Mouse (Mus musculus) layer of hippocampus, postnatal 25 days (tissue): Measurements from ENCODE around the gene Ncf1. TPM values are rescaled to one million over a fixed set of nuclear protein-coding genes. Genes with fewer than 3 reads are reported as not detected.
A peak's percentile ranks its signal among the peaks of the same experiment; 100 is the strongest.

Experiments
- DNase-seq, 2 experiments: peaks; one replicate each; pipeline ENCODE4 v3.0.0; 2022; ENCODE audit warnings: mixed read lengths in 2 of 2, low spot score in 1 of 2; ENCODE audit errors: extremely low spot score in 1 of 2
- total RNA-seq, 2 experiments: library from RNA; stranded (reverse); gene quantifications; 2 replicates each; pipeline ENCODE4 v1.2.3; 2021

Ncf1 gene
- total RNA-seq = 1 to 10 TPM; 5.5 to 7.8 TPM

- DNase-seq = no peak
Observed at GRCm38 (mm10) chr5:134229391-134229790, at the start of gene Ncf1. Ncf1 (minus strand) TSS chr5:134229625.

DNA sequence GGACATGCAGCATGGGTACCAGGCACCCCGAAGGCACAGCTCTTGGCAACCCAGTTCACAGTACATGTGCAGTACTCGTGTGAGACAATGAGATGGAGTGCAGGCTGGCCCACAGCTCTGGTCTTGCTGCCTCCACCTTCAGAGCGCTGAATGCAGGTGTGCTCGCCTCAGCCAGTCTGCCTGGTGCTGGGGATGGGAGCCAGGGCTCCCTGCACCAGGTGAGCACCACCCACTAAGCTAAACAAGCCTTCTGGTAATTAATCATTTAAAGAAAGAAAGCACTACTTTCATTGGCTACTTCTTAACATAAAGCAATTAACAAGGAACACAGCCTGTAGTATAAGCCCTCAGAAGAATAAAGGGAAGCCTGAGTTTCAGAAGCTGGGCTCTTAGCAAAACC lies 47.7 kb upstream of the Ncf1 start:
- DNase-seq = no peak

DNA sequence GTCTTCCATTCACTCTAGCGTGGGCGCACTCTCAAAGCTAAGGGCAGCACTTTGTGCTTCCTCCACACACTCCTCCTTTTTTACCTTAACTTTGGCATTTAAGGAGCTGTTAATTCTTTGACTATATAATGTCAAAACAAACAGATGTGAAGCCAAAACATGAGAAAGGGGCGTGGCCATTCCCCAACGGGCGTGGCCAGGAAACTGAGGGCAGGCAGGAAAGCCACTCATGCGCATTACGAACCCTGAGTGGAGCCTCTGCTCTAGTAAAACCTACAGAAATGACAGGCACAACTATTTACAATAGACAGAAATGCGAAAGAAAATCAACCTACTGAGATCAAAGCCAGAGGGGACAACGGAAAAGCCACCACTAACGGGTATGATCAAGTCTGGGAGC lies 46.1 kb upstream of the Ncf1 start:
- DNase-seq = no peak

- peak in 1 of 2 experiments; percentile 25 for DNase-seq
Observed at GRCm38 (mm10) chr5:134275021-134275420, 45.6 kb upstream of the Ncf1 start.

- no peak for DNase-seq
Observed at GRCm38 (mm10) chr5:134273761-134274160, 44.3 kb upstream of the Ncf1 start.

GRCm38 (mm10) chr5:134272761-134273160 lies 43.3 kb upstream of the Ncf1 start:
- DNase-seq = no peak

DNA sequence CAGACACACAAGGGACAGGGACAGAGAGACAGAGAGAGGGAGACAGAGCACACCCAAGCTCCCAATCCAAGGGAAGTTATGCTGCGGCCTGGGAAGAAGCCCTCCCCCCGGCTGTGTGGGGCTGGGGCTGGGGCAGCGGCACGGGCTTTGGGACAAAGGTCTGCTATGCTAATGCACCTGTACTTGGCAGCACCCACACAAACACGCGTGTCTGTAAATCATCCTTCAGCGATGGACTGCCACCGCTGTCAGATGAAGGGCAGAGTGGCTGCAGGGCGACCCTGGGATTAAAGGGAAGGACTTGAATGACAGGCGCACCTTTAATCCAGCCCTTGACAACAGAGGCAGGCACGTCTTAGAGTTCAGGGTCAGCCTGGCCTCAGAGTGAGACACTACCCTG lies 42.0 kb upstream of the Ncf1 start:
- no peak for DNase-seq

DNA sequence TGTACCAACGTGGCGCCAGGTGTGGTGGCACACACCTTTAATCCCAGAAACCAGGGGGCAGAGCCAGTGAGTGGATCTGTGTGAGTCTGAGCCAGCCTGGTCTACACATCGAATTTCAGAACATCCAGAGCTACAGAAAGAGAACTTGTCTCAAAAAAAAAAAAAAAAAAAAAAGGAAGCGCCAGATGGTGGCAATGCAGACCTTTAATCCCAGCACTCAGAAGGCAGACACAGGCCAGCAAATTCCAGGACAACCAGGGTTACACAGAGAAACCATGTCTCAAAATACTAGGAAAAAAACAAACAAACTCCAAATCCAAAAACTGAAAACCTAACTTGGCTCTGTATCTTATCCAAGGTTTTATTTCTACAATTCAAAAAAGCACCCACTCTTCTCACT lies 41.1 kb upstream of the Ncf1 start:
- DNase-seq = no peak

- no peak for DNase-seq
Observed at GRCm38 (mm10) chr5:134269751-134270150, 40.3 kb upstream of the Ncf1 start.

DNA sequence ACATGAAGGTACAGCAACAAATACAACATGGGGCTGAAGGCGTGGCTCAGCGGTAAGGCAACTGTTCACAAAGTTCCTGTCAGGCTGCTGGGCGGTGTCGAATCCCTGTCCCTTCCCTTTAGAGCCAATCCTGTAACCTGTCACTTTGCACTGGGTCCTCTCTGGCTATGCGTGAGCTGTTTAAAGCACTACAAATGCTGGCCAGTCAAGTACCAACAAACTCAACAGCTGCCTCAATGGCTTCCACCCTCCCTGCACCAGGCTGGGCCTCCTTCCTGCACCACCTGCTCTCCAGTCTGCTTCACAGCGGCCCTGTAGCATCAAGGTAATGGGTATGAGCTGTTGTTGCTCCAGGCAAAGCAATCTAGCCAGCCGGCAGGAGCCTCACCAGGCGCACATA lies 39.3 kb upstream of the Ncf1 start:
- DNase-seq = no peak

DNA sequence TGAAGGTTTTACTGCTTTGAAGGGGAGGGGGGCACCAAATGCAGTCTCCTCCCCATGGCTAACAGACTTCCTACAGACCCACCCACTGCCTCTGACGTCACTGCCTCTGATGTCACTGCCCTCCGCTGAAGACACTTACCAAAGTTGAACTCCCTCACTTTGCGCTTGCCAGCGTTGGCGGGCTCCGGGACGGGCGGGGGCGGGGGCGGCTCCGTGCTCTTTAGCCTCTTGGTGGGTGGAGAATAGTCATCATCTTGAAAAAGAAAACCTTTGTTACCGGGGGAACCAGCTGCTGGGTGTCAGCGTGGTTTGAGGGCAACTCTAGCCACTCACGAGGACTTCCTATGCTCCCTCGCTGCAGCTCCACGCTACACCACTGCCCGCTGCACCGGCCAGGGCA lies 37.0 kb upstream of the Ncf1 start:
- DNase-seq = no peak

- no peak for DNase-seq
Observed at GRCm38 (mm10) chr5:134265890-134266289, 36.5 kb upstream of the Ncf1 start.

GRCm38 (mm10) chr5:134260001-134260636 lies 30.7 kb upstream of the Ncf1 start:
- no peak for DNase-seq

DNA sequence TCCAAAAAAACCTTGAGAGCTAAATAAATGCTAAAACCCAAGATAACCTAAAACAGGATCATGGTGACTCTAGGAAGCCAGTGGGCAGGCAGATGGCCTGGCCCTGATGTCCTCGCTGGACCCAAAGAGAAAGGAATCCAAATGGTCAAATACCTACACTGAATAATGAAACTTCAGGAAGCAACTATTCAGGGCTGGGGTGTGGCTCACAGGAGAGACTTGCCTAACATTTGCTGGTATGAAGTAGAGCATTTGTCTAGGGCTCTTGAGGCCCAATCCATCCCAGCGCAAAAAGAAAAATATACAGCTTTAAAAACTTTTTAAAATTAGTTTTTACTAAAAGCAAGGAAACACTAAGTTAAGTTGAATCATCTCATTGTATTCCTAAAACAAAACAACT lies 29.5 kb upstream of the Ncf1 start:
- no peak for DNase-seq

DNA sequence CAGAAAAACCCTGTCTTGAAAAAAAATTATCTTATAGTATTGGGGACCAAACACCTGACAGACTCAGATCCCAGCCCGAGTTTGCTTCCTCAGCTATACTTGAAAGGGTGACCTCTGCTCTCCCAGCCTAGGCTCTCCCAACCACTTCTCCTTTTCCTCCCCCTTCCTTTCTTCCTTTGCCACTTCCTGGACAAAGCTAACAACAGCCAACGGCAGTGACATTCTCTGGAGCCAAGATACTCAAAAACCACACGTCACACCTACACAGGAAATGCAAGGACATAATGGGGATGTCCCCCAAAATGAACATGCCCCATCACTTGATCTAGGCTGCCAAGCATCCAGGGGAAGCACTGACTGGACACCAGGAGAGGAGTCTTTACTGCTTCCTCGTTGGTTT lies 29.0 kb upstream of the Ncf1 start:
- no peak for DNase-seq

DNA sequence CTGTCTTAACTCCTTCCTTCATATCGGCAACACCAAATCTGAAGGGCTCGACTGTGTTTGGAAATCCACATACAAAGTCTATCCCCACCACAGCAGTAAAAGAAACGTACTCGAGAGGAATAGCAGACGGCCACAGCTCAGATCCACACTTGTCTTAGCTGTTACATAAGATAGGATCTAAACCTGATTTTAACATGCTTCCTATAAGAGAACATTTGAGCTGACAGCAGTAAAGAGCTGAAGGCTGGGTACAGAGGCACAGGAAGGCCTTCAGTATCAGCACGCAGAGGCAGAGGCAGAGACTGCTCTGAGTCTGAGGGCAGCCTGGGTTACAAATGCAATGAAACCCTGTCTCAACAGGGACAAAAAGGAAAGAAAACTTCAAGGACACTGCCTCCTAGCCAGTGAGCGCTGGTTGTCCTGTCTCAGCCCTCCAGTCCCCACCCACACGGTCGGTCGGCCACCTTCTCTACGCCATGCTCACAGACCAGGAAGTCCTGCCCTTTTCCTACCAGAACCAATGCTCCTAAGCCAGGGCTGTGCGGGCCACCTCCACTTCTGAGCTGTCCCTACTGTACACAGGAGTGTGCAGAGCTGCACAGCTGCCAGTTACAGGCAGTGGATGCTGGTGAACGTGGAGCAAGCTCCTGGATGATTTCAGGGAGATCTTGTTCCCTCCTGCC lies 28.1 kb upstream of the Ncf1 start:
- DNase-seq = no peak

GRCm38 (mm10) chr5:134255294-134255693 lies 25.9 kb upstream of the Ncf1 start:
- DNase-seq = no peak

DNA sequence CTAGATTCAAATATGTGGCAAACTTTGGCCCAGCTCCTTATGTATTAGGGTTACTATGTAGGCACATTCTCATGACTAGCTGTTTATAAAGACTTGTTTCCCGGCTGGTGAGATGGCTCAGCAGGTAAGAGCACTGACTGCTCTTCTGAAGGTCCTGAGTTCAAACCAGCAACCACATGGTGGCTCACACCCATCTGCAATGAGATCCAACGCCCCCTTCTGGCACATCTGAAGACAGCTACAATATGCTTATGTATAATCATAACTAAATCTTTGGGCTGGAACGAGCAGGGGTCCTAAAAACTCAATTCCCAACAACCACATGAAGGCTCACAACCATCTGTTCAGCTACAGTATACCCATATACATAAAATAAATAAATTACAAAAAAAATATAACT lies 24.4 kb upstream of the Ncf1 start:
- DNase-seq = no peak

DNA sequence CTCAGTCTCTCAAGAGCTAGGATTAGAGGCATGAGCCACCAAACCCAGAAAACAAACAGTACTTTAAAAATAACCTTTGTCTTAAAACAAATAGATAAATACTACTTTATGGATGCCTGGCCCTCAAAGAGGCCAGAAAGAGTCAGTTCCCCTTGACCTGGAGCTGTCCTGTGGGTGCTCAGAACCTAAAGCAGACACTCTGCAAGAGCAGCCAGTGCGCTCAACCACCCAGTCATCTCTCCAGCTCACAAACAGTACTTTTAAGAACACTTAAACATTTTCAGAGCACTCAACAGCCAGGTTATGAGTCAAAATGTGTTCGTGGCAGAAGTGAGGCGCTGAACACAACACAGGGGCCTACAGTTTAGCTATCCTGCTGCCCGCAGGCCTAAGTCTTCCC lies 21.7 kb upstream of the Ncf1 start:
- DNase-seq = no peak

- no peak for DNase-seq
Observed at GRCm38 (mm10) chr5:134250601-134251000, 21.2 kb upstream of the Ncf1 start.

DNA sequence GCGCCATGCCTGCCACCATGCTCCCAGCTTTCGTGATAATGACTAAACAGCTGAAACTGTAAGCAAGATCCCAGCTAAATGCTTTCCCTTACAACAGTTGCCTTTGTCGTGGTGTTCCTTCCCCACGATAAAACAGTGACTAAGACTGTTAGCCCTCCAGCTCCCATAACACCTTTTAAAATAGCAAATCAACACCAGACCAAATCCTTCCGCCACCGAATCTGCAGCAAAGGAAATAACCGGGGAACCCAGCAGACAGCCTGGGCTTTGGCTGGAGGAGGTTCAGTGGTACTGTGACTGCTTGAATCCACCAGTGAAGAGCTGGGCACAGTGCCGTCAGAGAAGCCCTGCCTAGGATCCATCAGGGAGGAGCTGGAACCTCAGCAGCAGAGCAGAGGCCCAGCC lies 19.8 kb upstream of the Ncf1 start:
- no peak for DNase-seq

DNA sequence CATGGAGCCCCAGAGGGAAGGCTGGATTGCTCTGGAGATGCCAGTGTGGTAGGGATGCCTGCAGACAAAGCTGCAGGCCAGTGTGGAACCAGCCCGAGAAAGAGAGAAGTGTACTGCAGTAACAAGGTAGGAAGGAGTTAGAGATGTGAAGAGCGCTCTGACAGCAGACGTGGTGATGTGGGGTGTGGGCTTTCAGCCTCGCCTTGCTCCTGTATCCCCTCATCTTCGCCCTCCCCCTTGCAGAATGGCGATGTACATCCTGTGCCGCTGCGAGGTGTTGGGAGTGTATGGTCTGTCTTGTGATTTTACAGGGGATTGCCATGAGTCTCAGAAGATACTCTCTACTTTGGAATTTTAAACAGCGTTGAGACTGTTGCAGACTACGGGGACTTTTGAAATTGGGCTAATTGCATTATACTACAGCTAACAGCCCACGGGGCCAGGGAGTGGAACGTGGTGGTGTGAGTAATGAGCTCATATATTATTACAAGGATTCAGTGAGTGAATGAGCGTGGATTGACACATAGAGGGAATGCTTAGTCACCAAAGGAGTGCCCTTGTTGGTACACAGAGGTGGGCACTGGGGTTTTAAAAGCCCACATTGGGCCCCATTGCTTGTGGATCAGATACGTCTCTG lies 19.3 kb upstream of the Ncf1 start:
- no peak for DNase-seq
